Mouse (Mus musculus) ZHBTc4 (cell line): ENCODE measurements around the gene Apom.

Experiments
- DNase-seq: peaks from one replicate; pipeline ENCODE4 v3.0.0-alpha.2; 2011; ENCODE audit warnings: low read depth, low spot score

The Apom gene

DNA sequence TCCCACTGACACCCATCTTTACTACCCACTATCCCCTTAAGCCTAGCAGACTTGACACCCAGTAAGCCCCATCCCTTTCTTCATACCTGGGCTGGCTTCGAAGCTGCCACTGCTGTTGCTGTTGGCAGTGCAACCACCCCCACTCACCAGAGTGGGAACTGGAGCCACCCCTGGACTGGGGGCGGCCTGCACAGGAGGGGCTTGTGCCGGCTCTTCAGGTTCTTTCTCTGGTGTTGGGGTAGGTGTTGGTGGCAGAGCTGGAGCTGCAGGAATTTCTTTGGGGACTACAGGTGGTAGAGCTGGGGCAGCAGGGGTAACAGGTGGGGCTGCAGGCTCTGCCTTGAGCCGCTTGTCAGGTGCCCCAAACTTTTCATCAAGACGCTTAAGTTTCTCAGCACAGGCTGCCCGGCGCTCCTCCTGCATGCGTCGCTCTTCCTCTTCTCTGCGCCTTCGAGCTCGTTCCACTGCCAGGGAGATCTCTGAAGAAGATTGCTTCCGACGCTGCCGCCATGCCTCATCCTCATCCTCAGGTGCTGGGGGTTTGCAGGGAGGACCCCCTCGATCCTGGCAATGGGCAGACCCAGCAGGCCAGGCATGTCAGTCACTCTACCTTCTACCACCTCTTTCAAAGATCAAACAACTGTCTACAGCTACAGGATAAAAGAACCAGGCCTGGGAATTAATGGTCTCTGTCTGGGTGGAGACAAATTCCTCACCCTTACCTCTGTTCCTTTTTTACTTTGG is 27.2 kb upstream of the Apom start:
- DNase-seq = no peak

DNA sequence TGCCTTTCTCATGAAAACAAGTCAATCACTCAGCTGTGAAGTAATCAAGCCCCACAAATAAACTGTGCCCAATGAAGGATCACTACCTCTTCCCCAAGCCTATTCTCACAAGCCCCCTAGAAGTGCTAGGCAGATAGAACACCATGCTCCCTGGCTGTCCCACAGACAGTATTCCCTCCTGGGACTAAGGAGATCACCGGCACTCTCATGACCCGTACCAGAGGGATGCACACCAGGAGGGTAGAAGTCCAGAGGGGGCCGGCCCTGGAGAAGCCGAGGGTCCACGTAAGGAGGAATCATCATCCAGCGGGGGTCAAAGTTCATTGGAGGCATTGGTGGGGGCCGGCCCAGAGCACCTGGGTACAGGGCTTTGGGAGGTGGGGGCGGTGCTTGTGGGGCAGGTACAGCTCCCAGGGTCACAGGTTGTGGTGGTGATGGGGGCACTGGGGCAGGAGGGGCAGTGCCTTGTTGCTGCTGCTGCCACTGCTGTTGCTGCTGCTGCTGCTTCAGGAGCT is 25.9 kb upstream of the Apom start:
- no peak for DNase-seq

GRCm38 (mm10) chr17:35157254-35157653 is 25.4 kb upstream of the Apom start:
- no peak for DNase-seq

- DNase-seq = no peak
Observed at GRCm38 (mm10) chr17:35156461-35157200, 24.8 kb upstream of the Apom start.

- DNase-seq = no peak
Observed at GRCm38 (mm10) chr17:35155451-35155850, 23.6 kb upstream of the Apom start.

GRCm38 (mm10) chr17:35154616-35155015 is 22.8 kb upstream of the Apom start:
- no peak for DNase-seq

DNA sequence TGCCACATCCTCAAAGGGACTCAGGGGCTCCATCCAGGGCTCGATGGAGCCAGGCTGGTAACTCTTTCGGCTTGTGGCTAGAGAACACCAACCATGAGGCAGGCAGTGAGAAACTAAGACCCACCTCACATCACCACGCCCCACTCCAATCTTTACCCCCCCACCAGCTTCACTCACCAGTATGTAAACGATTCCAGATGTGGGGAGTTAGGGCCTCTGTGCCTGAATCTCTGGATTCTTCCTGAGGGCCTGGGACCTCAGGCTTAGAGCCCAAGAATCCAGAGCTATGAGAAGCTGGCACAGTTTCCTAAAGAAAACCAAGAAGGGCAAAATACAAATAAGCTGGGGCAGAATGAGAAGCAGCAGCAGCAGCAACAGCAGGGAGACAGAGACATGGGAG is 22.1 kb upstream of the Apom start:
- DNase-seq = no peak

GRCm38 (mm10) chr17:35153077-35153476 is 21.2 kb upstream of the Apom start:
- DNase-seq = no peak

- DNase-seq = no peak
Observed at GRCm38 (mm10) chr17:35152121-35152520, 20.3 kb upstream of the Apom start.

- no peak for DNase-seq
Observed at GRCm38 (mm10) chr17:35147922-35148639, 16.2 kb upstream of the Apom start.

- no peak for DNase-seq
Observed at GRCm38 (mm10) chr17:35147348-35147747, 15.5 kb upstream of the Apom start.

DNA sequence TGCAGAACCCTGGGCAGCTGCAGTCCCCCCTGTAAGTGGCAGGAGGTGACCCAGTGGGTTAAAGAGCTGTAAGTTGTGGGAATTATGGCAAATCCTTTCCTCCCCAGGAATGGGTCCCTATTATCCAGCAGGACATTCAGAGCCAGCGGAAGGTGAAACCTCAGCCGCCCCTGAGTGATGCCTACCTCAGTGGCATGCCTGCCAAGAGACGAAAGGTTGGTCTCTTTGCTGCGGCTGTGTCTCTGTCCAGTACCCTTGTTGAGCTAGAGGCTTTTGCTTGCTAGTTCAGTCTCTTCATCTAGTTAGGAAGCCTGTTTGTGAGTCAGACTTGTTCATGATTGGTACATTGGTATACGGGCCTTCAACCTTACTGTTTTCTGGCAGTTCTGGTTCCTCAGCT is 14.3 kb upstream of the Apom start:
- no peak for DNase-seq

- no peak for DNase-seq
Observed at GRCm38 (mm10) chr17:35141971-35142370, 10.1 kb upstream of the Apom start.

- DNase-seq = no peak
Observed at GRCm38 (mm10) chr17:35140490-35140996, 8.7 kb upstream of the Apom start.

GRCm38 (mm10) chr17:35139269-35139668 is 7.4 kb upstream of the Apom start:
- DNase-seq = no peak

GRCm38 (mm10) chr17:35135591-35136320 is 3.9 kb upstream of the Apom start:
- peak; percentile 91 for DNase-seq

DNA sequence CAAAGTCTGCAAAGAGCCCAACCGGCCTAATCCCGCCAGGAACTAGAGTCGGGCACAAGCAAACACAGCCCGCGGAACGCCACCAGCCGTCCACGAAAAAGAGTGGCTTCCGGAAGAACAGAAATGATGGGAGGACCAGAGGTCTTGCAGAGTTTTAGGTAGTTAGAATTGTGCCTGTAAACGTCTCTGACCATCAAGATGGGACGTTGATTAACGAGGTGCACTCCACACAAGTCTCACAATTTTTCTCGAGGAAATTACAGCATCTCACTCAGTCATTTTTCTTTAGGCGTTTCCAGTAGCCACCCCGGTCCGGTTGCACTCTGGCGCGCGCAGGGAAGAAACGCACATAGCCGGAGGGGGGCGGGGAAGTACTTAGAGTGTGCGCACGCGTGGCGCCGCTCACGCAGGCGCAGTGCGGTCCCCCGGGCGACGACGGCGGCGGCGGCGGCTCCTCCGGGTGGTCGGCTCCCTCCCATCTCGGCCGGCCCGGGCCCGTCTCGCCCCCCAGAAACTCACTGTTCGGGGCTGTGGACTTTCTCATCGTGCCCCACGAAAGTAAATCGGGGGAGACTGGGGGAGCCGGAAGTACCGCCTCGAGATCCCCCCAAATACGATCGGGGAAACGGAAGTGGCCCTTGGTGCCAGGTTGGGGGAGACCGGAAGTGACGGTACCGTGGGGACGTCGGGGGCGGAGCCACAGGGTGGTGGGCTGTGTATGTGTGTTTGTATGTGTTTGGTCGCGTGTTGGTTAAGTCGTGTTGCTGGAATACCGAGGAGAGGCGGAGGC is 3.1 kb upstream of the Apom start, which contains the start of gene Bag6:
Gene Bag6 (plus strand): TSS at position 378 of the 790 bp plus-strand sequence.
- peak; percentile 97 for DNase-seq

DNA sequence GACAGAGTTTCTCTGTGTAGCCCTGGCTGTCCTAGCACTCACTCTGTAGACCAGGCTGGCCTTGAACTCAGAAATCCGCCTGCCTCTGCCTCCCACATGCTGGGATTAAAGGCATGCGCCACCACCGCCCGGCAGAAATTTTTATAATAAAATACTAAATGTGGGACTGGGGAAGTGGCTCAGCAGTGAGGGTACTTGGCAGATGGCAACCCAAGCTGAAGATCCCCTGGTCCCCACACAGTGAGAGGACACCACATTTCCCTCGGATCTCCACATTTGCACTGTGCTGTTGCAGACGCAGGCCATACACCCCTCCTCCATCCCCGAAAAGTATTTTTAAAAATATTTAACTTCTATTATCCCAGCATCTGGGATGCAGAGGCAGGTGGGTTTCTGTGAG is 1.7 kb upstream of the Apom start:
- no peak for DNase-seq

GRCm38 (mm10) chr17:35132174-35132560 is 317 bp upstream of the Apom start:
- DNase-seq = no peak

GRCm38 (mm10) chr17:35131038-35131437 is 812 bp downstream of the Apom start:
- DNase-seq = no peak

- DNase-seq = no peak
Observed at GRCm38 (mm10) chr17:35128996-35129395, 2.9 kb downstream of the Apom start.
